Comparison of ENCODE assay signal across 8 mouse cellular contexts in the genomic region with DNA sequence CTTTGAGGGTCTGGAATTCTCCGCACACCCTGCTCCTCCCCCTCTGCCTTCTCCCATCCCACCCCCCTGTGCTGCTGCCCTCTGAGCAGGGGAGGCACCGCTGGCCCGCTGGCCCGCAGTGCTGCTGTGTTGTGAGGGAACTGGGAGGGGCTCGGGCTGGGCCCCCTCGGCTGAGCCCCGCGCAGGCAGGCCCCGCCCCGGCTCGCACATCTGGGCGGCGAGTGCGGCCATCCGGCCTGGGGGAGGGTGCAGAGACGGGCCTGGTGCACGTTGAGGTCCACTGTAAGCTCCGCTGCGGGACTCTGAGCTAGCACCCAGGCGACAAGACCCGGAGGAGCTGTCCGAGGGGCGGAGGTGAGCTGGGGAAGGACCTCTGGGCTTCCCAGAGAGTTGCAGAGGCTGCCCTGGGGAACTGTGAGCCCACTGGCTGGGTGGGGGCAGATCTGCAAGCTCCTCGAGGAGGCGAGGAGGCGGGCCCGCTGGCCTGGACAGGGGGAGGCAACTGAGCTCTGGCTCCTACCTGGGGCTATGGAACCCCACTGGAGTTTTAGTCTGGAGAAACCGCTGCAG. TPM values are rescaled to one million over a fixed set of nuclear protein-coding genes. Genes with fewer than 3 reads are reported as not detected.
DNase-seq lines count a peak whose midpoint lies in the region; ATAC-seq and TF ChIP-seq lines count a peak whose summit lies in the region.

Hspa12b (plus strand) TSS at position 120 of the 570 bp plus-strand sequence.

- no peak within 1 kb of the TSS for H3K27ac ChIP-seq in hindbrain, embryonic 15.5 days (replicated peaks)
- peak within 1 kb of the TSS; percentile 87 for H3K27ac ChIP-seq in liver, embryonic 12.5 days

- H3K9ac ChIP-seq in hindbrain, embryonic 15.5 days: peak within 1 kb of the TSS; percentile 42
- peak within 1 kb of the TSS; percentile 80 for H3K9ac ChIP-seq in liver, embryonic 12.5 days

- 2% methylated on average over 26 of the region's 28 CpGs for WGBS in hindbrain, embryonic 15.5 days
- WGBS in liver, embryonic 12.5 days (ENCODE audit: insufficient replicate concordance): 1% methylated on average over 28 of the region's 28 CpGs

- H3K9me3 ChIP-seq in hindbrain, embryonic 15.5 days: no peaks in the 10 kb centered on the region
- no peaks in the 10 kb centered on the region for H3K9me3 ChIP-seq in liver, embryonic 12.5 days (replicated peaks)

- peaks cover 14% of the 10 kb centered on the region for H3K4me1 ChIP-seq in hindbrain, embryonic 15.5 days (replicated peaks)
- peaks cover 71% of the 10 kb centered on the region for H3K4me1 ChIP-seq in liver, embryonic 12.5 days

- H3K4me3 ChIP-seq in C2C12 (ENCODE audit: insufficient read depth, poor library complexity, severe bottlenecking) (peak within 1 kb of the TSS; percentile 21), myocyte (peak within 1 kb of the TSS; percentile 8)
- peak within 1 kb of the TSS; percentile 35 for H3K4me3 ChIP-seq in hindbrain, embryonic 15.5 days
- H3K4me3 ChIP-seq in liver, embryonic 12.5 days: peak within 1 kb of the TSS; percentile 66

- H3K27me3 ChIP-seq in C2C12 (ENCODE audit: control insufficient read depth, insufficient read depth, insufficient read length) (no peaks in the 10 kb centered on the region), myocyte (ENCODE audit: control insufficient read depth, insufficient read depth, insufficient read length) (no peaks in the 10 kb centered on the region)
- no peaks in the 10 kb centered on the region for H3K27me3 ChIP-seq in hindbrain, embryonic 15.5 days
- H3K27me3 ChIP-seq in liver, embryonic 12.5 days (replicated peaks): peaks cover 19% of the 10 kb centered on the region

- H3K79me2 ChIP-seq in C2C12 (ENCODE audit: control insufficient read depth, insufficient read depth) (no peaks in the 10 kb centered on the region), myocyte (ENCODE audit: control insufficient read depth, insufficient read depth) (no peaks in the 10 kb centered on the region)

- no peak for TF ChIP-seq CTCF in C2C12 (IDR thresholded peaks at IDR 0.05; ENCODE audit: control insufficient read depth, insufficient read depth, insufficient read length)

- H3K79me3 ChIP-seq in C2C12 (ENCODE audit: low read depth): no peaks in the 10 kb centered on the region

- H3K36me3 ChIP-seq in C2C12 (ENCODE audit: control insufficient read depth, insufficient read depth): no peaks in the 10 kb centered on the region
- H3K36me3 ChIP-seq in hindbrain, embryonic 15.5 days: no peaks in the 10 kb centered on the region
- peaks cover 4% of the 10 kb centered on the region; the same call in 1 of the 2 replicates for H3K36me3 ChIP-seq in liver, embryonic 12.5 days
- no peaks in the 10 kb centered on the region for H3K36me3 ChIP-seq in myocyte (ENCODE audit: control insufficient read depth, insufficient read depth)

- DNase-seq in adrenal gland, postnatal 4 days (ENCODE audit: low spot score in 2 of 2): no peak
- DNase-seq in gastrocnemius, postnatal 14 days: peak; percentile 78
- DNase-seq in spleen, adult 12 weeks (ENCODE audit: low spot score): no peak

- intact Hi-C loops in gastrocnemius, postnatal 14 days (cut with DNase I; ENCODE audit: low total_unique reads): no loop called here

- H3ac ChIP-seq in C2C12 (ENCODE audit: control insufficient read depth, insufficient read length, low read depth): no peak within 1 kb of the TSS
- no peak within 1 kb of the TSS for H3ac ChIP-seq in myocyte (ENCODE audit: control insufficient read depth, insufficient read length)

- peak within 1 kb of the TSS; percentile 70 for H3K4me2 ChIP-seq in hindbrain, embryonic 15.5 days
- H3K4me2 ChIP-seq in liver, embryonic 12.5 days: peak within 1 kb of the TSS; percentile 91
- H3K4me2 ChIP-seq in myocyte (ENCODE audit: low read depth): peak within 1 kb of the TSS; percentile 56

- ATAC-seq in hindbrain, embryonic 15.5 days (ENCODE audit: low FRiP score, low read depth): peak; percentile 74
- peak; percentile 86 for ATAC-seq in liver, embryonic 12.5 days
- ATAC-seq in frontal cortex, adult (ENCODE audit: low TSS enrichment): no peak

- TF ChIP-seq POLR2A in myocyte (IDR thresholded peaks at IDR 0.05; ENCODE audit: insufficient read length, low read depth): peak; percentile 26

TF ChIP-seq in C2C12, 6 proteins besides CTCF, POLR2A, EP300 and RAD21:
- TF ChIP-seq MYOD1 (IDR thresholded peaks at IDR 0.05; ENCODE audit: control insufficient read depth, insufficient read length, low read depth) (no peak), CEBPB (IDR thresholded peaks at IDR 0.05; ENCODE audit: low read depth) (no peak), FOSL1 (IDR thresholded peaks at IDR 0.05; ENCODE audit: insufficient read depth, low read length, poor library complexity, severe bottlenecking) (no peak), MYOG (IDR thresholded peaks at IDR 0.05; ENCODE audit: control insufficient read depth, extremely low read depth, insufficient read length) (no peak), MAX (IDR thresholded peaks at IDR 0.05) (no peak), USF1 (IDR thresholded peaks at IDR 0.05; ENCODE audit: low read depth) (no peak)
TF ChIP-seq in C2C12: peak in this region for 0.

TF ChIP-seq in myocyte, 11 proteins besides CTCF, POLR2A, EP300 and RAD21:
- TF ChIP-seq POLR2AphosphoS2 (IDR thresholded peaks at IDR 0.05; ENCODE audit: insufficient read length, low read depth) (no peak), MYOG (IDR thresholded peaks at IDR 0.05; ENCODE audit: control insufficient read depth in 1 of 3, insufficient read depth in 1 of 3, insufficient read length in 2 of 3, low read depth in 2 of 3) (no peak), TCF12 (IDR thresholded peaks at IDR 0.05; ENCODE audit: insufficient read depth, poor library complexity, severe bottlenecking) (no peak), REST (IDR thresholded peaks at IDR 0.05; ENCODE audit: insufficient read depth, insufficient read length) (no peak), USF1 (IDR thresholded peaks at IDR 0.05; ENCODE audit: low read depth) (no peak), MAX (IDR thresholded peaks at IDR 0.05; ENCODE audit: low read depth) (no peak), MYOD1 (IDR thresholded peaks at IDR 0.05; ENCODE audit: control insufficient read depth in 1 of 3, insufficient read length in 2 of 3, low read depth in 2 of 3) (no peak), E2F4 (IDR thresholded peaks at IDR 0.05; ENCODE audit: insufficient read depth) (no peak), CEBPB (IDR thresholded peaks at IDR 0.05; ENCODE audit: insufficient read depth, poor library complexity, severe bottlenecking) (no peak), TCF3 (IDR thresholded peaks at IDR 0.05; ENCODE audit: insufficient read length, low read depth) (no peak), SRF (IDR thresholded peaks at IDR 0.05; ENCODE audit: control insufficient read depth, insufficient read length, low read depth) (no peak)

RNA-seq across cellular contexts. Expression of gene Hspa12b, which starts in this region (rescaled TPM):
- polyA plus RNA-seq in C2C12 (2012; fragmentation: generic; extraction: Trizol) (6.0 TPM), myocyte (2012; fragmentation: generic; extraction: Trizol) (3.3 TPM)
- 10 to 100 TPM; 20.7 to 23.0 TPM for total RNA-seq in adrenal gland, postnatal 4 days (2021)
- 10 to 100 TPM; 14.5 to 18.3 TPM for total RNA-seq in gastrocnemius, postnatal 14 days (2021)
- polyA plus RNA-seq in hindbrain, embryonic 15.5 days (2015; fragmentation: Nextera tagmentation; extraction: Ambion mirVana): 4.7 and 4.8 TPM in 2 replicates
- polyA plus RNA-seq in liver, embryonic 12.5 days (2016; fragmentation: Nextera tagmentation; extraction: Ambion mirVana): 4.2 TPM in 2 replicates

Comparison
In these comparisons a context has a peak if more than half of its experiments do, and no peak if none do; other contexts are left out.
1. H3K4me3 ChIP-seq: peak in every context shown above with its lines; median percentile 66 in liver, embryonic 12.5 days; 35 in hindbrain, embryonic 15.5 days; 21 in C2C12; 8 in myocyte.